Mouse (Mus musculus) liver, adult (tissue): ENCODE results near the gene Cgn.

Experiments used
- GATA4 ChIP-seq: IDR thresholded peaks from 2 replicates; pipeline ENCODE4 v1.6.1; 2014; ENCODE audit warnings: mild to moderate bottlenecking, low read length; ENCODE audit not compliant: insufficient replicate concordance

Gene Cgn

GRCm38 (mm10) chr3:94786367-94786835 is at the start of gene Cgn:
Cgn (minus strand) TSS chr3:94786492.
- no peak for TF ChIP-seq GATA4

DNA sequence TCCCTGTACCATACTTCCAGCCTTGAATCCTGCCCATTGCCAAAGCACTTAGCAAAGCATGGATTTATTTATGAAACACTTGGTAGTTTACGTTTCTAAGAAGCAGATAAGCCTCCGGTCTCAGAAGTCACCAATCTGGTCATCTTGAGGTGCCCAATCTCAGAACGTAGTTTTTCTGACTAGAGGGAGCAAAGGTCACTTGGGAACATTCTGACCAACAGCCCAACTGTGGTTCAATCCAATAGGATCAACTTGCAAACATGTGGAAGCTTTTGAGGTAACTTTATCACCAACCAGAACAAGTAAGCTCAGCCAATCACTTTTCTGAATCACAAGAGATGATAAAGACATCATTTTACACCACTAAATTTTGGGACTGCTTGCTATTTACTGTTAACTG is 49.1 kb upstream of the Cgn start:
- TF ChIP-seq GATA4 = no peak

GRCm38 (mm10) chr3:94833358-94833757 is 47.1 kb upstream of the Cgn start:
- no peak for TF ChIP-seq GATA4

- no peak for TF ChIP-seq GATA4
Observed at GRCm38 (mm10) chr3:94832701-94833100, 46.4 kb upstream of the Cgn start.

DNA sequence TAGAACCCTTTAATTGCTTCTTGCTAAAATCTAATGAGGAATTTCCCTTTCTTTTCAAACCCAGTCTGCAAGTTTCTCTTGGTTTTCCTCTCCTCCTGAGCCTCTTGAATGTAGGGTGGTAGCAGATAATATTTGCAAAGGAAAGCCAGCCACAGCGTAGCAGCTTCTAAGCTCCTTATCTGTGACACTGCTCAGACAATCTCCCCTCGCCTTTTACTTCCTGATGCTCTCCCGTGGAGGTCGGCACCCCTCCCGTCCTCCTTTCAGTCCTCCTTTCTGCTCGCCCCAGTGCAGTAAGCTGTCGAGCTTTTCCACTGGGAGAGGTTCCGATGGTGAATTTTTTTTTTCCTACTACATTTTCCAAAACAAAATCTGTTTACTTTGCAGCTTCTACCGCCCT is 45.8 kb upstream of the Cgn start:
- no peak for TF ChIP-seq GATA4

DNA sequence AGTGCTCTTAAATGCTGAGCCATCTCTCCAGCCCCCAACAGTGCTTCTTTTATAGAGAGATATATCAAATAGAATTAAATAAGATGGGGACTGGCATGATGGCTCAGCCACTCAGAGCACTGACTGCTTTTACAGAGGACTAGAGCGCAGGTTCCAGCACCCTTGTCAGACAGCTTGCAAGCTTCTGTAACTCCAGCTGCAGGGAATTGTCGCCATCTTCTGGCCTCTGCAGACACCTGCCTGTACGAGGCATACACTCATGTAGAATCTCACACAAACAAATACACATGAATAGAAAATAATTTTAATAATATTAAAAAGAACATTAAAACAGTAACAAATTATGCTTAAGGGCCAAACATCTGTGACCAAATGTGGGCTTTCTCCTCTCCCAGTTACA is 37.8 kb upstream of the Cgn start:
- TF ChIP-seq GATA4 = no peak

DNA sequence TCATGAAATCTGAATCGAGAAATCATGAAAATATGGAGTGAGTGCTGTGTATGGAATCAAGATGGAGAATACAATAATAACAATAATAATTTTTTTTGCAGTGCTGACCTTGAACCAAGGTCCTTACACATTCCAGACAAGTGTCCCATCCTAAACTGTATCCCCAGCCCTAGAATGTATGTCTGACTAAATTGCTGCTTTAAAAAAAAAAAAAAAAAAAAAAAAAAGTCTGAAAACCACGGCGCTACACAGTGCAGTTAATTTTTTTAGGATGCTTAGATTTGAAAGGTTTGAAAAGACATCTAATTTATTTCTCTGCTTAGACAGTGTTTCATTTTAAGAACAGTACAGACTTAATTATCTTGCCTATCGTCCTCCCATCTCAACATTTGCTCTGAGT is 35.8 kb upstream of the Cgn start:
- no peak for TF ChIP-seq GATA4

- no peak for TF ChIP-seq GATA4
Observed at GRCm38 (mm10) chr3:94821008-94821638, 34.8 kb upstream of the Cgn start.

DNA sequence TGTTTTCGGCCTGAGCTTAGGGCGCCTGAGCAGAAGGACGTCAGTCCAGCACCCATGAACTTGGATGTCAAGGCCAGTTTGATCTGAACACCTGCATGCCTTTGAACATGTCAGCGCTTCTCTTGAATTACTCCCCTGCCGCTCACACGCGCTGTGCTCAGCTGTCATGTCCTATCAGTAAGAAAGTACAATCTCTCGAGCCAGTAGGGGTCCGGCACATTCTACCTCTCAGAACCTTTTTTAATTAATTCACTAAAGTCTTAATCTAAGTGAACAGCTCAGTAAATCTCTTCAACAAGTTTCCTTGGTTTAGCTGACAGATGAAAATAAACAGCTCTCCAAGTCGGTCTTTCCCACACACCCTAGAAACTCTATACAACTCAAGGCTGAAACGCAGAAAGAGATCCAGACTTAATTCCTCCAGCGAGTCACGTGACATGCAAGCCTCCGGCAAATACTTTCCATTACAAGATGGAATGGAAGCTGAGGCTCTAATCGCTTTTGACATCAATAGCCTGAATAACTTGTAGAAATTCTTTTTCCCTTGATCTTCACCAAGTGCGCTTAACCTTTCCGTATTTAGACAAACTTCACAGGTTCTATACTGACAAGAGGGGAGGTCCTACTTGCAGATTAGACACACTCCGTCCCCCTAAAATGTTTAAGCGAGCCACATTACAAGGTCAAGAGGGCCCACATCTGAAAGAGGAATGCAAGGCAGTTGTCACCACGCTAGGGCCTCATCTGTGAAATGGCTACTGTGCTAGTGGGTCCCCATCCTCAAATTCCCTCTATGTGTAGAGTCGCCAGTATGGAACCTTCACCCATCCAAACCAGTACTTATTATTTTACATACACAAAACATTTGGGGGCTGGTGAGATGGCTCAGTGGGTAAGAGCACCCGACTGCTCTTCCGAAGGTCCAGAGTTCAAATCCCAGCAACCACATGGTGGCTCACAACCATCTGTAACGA is 33.4 kb upstream of the Cgn start:
- TF ChIP-seq GATA4 = no peak

GRCm38 (mm10) chr3:94817731-94818130 is 31.4 kb upstream of the Cgn start:
- TF ChIP-seq GATA4 = no peak

DNA sequence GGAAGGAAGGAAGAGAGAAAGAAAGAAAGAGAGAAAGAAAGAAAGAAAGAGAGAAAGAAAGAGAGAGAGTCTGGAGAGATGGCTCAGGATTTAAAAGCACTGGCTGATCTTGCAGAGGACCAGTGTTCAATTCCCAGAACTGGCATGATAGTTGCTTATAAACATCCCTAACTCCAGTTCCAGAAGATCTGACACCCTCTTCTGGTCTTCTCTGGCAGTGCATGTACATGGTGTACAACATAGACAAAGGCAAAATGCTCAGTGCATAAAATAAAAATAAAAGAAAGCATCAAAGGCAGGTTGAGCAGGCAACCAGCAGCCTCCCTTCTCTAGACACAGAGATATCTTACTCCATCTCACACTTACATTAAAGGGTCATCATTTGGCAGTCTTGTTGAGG is 29.3 kb upstream of the Cgn start:
- no peak for TF ChIP-seq GATA4

GRCm38 (mm10) chr3:94814663-94815062 is 28.4 kb upstream of the Cgn start:
- no peak for TF ChIP-seq GATA4

DNA sequence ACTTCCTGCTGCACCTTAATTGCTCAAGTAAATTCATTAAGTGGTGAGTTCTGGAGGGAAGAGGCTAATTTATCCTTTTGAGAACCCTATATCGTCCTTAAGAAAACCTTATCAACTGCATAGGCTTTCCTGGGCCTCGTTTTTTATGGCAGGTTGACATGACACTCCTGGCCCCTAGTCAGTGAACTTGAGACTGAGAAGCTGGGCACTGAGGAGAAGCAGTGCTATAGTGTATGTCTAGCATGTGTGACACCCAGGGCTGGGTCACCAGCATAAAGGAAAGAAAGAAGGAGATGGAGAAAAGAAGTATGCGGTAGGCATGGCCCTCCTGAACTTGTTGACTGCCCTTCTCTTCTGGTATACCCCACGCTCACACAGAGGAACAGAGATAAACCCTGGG is 27.8 kb upstream of the Cgn start:
- no peak for TF ChIP-seq GATA4

DNA sequence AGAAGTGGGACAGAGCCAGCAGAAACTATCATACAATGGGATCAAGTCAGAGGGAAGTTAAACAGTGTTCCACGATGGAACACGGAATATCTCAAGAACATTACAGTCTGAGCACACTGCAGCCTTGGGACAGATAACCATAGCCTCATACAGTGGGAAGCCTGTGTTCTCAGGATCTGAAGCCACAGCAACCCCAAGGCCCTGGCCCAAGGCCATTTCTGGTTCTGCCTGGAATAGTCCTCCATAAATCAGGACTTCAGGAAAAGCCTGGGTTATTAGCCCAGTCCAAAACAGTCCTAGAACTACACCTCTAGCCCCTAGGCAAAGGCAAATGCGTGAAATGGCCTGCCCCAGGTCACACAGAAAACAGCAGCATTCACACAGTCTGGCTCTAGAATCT is 27.4 kb upstream of the Cgn start:
- no peak for TF ChIP-seq GATA4

GRCm38 (mm10) chr3:94811628-94812027 is 25.3 kb upstream of the Cgn start:
- TF ChIP-seq GATA4 = no peak

GRCm38 (mm10) chr3:94808296-94808695 is 22.0 kb upstream of the Cgn start:
- no peak for TF ChIP-seq GATA4
